Mouse (Mus musculus): ENCODE data around the gene Phrf1. TPM values are rescaled to one million over a fixed set of nuclear protein-coding genes. Genes with fewer than 3 reads are reported as not detected.

Phrf1 gene
- 6.8 and 9.2 TPM in 2 replicates for polyA plus RNA-seq (2012; rRNA removed)

DNA sequence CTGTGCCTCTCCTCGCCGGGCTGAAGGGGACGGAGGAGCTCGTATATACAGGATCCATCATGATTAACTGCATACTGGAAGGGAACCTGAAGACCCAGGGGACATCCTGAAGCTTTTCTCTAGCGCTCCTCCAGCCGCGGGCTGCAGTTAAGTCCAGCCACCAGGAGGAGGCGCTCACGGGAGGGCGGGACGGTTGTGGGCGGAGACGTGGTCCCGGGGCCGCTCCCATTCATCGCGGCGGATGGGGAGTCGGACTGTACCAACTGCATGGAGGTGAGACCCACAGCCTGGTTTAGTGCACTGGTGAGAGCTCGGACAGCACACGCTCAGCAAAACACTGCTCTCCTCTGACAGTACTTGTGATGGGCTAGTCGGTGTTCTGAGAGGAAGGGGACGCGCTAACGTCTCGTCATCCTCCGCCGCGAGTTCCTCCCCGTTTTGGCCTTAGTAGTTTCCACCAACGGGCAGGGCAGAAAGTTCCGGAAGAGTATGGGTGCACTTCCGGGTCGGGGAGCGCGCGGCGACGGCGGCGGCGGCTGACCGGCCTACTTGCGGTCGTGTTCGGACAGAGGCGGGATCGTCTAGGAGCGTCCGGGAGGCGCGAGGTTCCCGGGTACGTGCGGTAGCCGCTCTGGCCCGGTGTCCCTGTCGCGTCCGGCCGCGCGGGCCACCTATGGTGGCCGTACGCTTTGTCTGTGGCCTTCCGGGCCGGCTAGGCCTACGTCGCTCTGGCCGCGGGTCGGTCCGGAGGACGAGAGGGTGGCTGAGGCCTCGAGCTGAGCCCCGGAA is at the start of gene Phrf1:
TSS of gene Phrf1 (plus strand) at position 506 of the 789 bp plus-strand sequence.

DNA sequence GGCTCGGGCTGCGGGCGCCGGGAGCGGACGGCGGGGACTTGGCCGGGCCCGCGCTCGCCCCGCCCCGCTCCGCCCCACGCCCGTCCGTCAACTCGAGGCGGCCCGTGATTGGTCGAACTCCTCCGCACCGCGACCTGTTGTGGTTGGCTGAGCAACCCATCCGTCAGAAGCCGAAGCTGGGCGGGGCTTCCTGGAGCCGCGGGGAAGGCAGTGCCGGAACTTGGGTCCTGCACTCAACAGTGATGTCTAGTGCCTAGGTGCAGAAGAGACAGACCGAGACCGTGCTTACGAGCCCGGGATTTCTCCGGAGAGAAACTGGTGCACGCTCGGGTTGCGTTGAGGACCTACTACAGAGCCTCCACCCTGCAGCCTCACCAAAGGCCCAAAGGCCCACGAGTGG is 34.6 kb upstream of the Phrf1 start, which contains the start of the genes Hras and Lrrc56:
TSS of gene Hras (minus strand) at position 58 of the 400 bp plus-strand sequence.
TSS of gene Lrrc56 (plus strand) at position 210 of the 400 bp plus-strand sequence.

DNA sequence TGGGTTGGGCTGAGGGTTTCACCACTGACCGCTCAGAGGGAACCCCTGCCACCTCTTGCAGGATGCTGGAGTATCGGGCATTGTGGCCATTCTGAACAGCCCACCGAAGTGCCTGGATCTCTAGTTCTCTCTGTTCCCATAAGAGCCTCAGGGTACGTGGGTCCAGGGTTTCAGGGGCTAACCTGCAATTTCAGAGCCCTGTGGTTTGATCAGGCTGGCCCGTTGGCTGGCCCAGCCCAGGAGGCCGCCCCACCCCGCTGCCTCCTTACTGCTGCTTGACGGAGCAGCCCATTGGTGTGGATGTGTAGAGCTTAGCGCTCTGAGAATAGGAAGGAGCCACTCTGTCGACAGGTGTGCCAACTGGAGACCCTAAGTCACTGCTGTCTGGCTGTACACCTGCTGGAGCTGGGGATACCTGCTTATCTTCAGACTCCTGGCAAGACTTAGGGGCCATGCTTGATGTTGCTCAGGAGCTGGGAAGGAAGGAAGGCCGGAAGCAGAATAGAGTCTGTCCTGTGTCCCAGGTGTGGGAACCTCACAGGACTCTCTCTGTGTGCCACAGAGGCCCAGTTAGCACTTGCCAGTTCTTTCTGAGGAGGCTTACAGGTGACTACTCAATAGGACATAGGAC is 14.9 kb upstream of the Phrf1 start, which contains the start of gene Lmntd2:
TSS of gene Lmntd2 (minus strand) at position 476 of the 631 bp plus-strand sequence.

DNA sequence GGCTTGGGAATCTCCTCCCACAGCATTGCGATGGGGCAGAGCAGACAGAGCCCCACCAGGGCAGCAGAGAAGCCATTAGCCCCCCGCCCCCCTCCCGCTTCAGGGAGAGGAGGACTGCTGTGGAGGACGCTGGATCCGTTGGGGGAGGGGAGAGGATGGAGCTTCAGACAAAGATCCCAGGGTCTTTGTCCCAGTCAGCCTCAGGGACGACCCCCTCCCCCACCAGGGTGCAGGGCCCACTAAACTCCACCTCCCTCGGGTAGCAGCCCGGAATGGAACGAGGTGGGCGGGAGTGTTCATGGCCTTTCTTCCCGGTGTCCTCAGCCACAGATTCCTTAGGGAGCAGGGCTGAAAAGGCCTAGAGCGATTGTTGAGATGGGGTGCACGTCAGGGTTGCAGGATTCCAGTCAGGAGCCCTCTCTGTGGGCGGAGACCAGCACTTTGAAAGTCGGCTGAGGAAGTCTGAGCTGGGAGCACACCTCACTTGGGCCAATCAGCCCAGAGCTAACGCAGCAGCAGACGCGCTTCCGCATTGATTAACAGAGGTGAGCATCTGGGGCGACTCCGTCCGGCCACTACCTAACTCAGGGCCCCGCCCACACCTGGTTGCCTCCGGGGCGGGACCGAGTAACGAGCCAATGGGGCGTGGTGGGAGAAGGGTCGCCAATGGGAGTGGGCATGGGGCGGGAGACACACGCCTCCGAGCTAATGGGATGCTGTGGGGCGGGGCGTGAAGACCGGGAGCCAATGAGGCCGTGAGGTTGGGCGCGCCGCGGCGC is 13.3 kb upstream of the Phrf1 start, which contains the start of gene Rassf7:
TSS of gene Rassf7 (plus strand) at position 760 of the 779 bp plus-strand sequence.

DNA sequence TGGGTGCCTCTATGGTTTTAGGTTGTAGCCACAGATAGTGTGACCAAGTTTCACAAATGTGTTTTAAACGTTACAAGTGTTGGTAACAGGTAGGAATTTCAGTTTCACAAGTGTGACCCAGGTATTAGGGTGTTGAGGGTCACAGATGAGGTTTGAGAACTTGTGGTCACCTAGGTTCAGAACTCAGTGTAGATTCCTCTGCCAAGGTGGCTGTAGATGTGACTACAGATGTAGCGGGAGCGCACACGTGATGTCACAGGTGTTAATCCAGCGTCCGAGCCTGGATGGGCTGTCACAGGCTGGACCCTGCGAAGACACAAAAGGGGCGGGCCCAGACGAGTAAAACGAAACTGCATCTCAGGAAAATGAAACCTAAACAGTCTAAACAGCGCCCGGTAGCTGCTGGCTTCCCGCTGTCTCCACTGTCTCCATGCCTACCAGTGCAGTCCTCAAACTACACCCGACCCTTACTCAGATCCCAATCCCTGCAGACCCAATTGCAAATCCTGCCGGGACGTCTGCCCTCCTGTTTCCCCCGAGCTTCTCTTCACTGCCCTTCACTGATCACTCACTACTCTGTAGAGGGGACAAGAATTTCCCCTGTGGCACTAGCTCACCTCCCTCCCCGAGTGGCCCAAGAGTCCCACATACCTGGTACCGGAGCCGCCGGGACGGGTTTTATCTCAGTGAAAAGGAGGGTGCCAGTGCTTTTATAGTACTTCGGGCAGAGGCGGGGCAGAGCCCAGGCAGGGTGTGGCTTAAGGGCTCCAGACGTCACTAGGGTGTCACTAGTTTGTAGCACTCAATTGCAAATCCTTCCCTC is 37.4 kb downstream of the Phrf1 start, which contains the start of gene Irf7:
TSS of gene Irf7 (minus strand) at position 743 of the 823 bp plus-strand sequence.

DNA sequence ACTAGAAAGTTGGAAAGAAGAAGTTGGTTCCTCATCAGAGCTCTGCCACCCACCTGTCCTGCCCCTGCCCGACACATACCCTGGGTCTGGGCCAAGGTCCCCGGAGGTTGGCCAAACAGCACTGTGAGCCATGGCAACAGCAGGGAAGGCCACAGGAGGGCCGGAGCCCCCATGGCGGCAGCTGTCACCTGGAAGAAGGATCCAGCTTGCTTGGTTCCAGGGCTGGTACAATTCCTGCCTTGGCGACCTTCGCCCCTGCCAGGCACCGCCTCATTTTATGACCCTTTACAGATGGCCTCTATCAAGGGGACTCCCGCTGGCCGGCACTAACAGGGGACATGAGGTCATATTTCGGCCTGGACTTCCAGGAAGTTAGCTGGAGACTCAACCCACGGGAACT is 48.0 kb downstream of the Phrf1 start, which contains the start of gene Cdhr5:
TSS of gene Cdhr5 (minus strand) at position 241 of the 400 bp plus-strand sequence.

DNA sequence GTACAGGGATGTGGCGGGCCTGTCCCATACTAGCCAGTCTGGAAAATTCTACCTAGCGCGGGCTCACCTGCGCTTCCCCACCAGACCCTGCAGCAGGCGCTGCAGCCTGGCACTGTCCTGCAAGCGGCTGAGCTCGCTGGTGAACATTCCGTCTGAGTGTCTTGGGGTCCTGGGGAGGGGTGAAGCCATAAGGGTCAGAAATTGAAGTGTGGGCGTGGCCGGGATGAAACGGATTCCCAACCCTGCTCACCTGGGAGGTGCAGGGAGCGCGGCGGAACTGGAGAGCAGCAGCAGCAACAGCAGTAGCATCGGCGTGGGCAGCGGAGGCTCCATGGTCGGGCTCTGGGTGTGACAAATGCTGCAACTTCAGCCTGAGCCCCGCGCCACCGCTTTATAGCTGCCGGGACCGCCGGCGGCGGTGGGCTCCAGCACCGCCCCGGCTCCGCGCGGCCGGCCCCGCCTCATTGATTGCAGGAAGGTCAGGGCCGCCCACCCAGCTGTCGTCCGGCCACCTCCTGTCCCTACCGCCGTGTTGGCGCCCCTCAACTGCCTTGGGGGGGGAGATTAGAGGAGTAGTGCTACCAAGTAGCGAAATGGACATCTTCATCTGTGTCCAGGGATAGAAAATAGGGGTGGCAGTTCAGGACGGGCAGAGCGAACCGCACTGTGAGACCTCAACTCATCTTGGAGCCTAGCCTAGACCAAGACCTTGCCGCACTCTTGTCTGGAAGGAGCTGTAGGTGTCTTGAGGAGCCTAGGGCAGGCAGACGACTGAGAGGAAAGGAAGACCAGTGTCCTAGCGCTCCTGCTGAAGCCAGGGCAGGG is 50.4 kb downstream of the Phrf1 start, which contains the start of gene Sct:
TSS of gene Sct (minus strand) at position 368 of the 825 bp plus-strand sequence.

DNA sequence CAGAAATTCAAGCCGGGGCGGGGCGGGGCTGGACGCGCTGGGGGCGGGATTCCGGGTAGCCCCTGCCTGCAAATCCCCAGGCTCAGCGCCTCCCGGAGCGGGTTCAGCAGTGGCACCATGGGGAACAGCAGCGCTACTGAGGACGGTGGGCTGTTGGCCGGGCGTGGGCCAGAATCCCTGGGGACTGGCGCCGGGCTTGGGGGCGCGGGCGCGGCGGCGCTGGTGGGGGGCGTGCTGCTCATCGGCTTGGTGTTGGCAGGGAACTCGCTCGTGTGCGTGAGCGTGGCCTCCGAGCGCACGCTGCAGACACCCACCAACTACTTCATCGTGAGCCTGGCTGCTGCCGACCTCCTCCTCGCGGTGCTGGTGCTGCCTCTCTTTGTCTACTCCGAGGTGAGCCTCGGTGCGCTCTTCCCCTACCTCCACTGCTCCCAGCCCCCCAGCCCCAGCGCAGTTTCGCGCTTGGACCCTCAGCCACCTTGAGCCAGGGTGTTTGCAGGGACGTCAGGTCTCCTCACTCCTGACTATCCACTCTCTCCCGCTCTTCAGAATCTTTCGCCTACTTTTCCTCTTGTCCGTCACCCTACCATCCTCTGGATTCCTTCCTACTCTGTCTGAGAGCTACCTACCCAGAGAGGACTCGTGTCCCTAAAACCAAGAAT is 63.5 kb downstream of the Phrf1 start, which contains the start of gene Drd4:
TSS of gene Drd4 (plus strand) at position 86 of the 662 bp plus-strand sequence.

Other genes starting within 250 kb of the Phrf1 start
- gene Ifitm3, start 218.0 kb upstream of the Phrf1 start, polyA plus RNA-seq (2012; rRNA removed) = 164 and 239 TPM in 2 replicates
- gene Ifitm6, start 210.9 kb upstream of the Phrf1 start, polyA plus RNA-seq (2012; rRNA removed) = 193 and 325 TPM in 2 replicates
- not detected in 2 replicates for gene Gm17387, start 199.7 kb upstream of the Phrf1 start, polyA plus RNA-seq (2012; rRNA removed)
- 0.46 and 0.61 TPM in 2 replicates for gene B4galnt4, start 167.7 kb upstream of the Phrf1 start, polyA plus RNA-seq (2012; rRNA removed)
- gene Pkp3, start 150.6 kb upstream of the Phrf1 start, polyA plus RNA-seq (2012; rRNA removed) = 0.74 and 0.85 TPM in 2 replicates
- 17.1 and 19.8 TPM in 2 replicates for gene Sigirr, start 128.2 kb upstream of the Phrf1 start, polyA plus RNA-seq (2012; rRNA removed)
- gene Ano9, start 111.0 kb upstream of the Phrf1 start, polyA plus RNA-seq (2012; rRNA removed) = 7.8 and 10.3 TPM in 2 replicates
- gene Ptdss2, start 106.4 kb upstream of the Phrf1 start, polyA plus RNA-seq (2012; rRNA removed) = 41.9 and 44.3 TPM in 2 replicates
- 45.4 and 45.9 TPM in 2 replicates for gene Rnh1, start 55.9 kb upstream of the Phrf1 start, polyA plus RNA-seq (2012; rRNA removed)
- 39.5 and 41.3 TPM in 2 replicates for gene Hras, start 34.8 kb upstream of the Phrf1 start, polyA plus RNA-seq (2012; rRNA removed)
- 3.1 and 3.4 TPM in 2 replicates for gene Lrrc56, start 34.6 kb upstream of the Phrf1 start, polyA plus RNA-seq (2012; rRNA removed)
- 2.5 and 2.6 TPM in 2 replicates for gene Lmntd2, start 14.7 kb upstream of the Phrf1 start, polyA plus RNA-seq (2012; rRNA removed)
- gene Rassf7, start 12.9 kb upstream of the Phrf1 start, polyA plus RNA-seq (2012; rRNA removed) = 29.2 and 33.5 TPM in 2 replicates
- 54.2 and 82.1 TPM in 2 replicates for gene Irf7, start 37.7 kb downstream of the Phrf1 start, polyA plus RNA-seq (2012; rRNA removed)
- gene Cdhr5, start 48.0 kb downstream of the Phrf1 start, polyA plus RNA-seq (2012; rRNA removed) = 0.13 and 0.29 TPM in 2 replicates
- gene Sct, start 50.3 kb downstream of the Phrf1 start, polyA plus RNA-seq (2012; rRNA removed) = 0.12 and 0.37 TPM in 2 replicates
- gene Drd4, start 63.2 kb downstream of the Phrf1 start, polyA plus RNA-seq (2012; rRNA removed) = not detected in 2 replicates
- 5.7 and 6.8 TPM in 2 replicates for gene Deaf1, start 98.9 kb downstream of the Phrf1 start, polyA plus RNA-seq (2012; rRNA removed)
- gene Tmem80, start 99.0 kb downstream of the Phrf1 start, polyA plus RNA-seq (2012; rRNA removed) = 11.9 and 13.7 TPM in 2 replicates
- 35.8 and 50.7 TPM in 2 replicates for gene Eps8l2, start 110.1 kb downstream of the Phrf1 start, polyA plus RNA-seq (2012; rRNA removed)
- gene Taldo1, start 163.4 kb downstream of the Phrf1 start, polyA plus RNA-seq (2012; rRNA removed) = 174 and 190 TPM in 2 replicates
- 16.5 and 18.5 TPM in 2 replicates for gene Gatd1, start 185.4 kb downstream of the Phrf1 start, polyA plus RNA-seq (2012; rRNA removed)
- gene Cend1, start 200.7 kb downstream of the Phrf1 start, polyA plus RNA-seq (2012; rRNA removed) = 0.02 TPM in 2 replicates
- gene Slc25a22, start 209.1 kb downstream of the Phrf1 start, polyA plus RNA-seq (2012; rRNA removed) = 25.7 and 31.3 TPM in 2 replicates
- 7.1 and 7.3 TPM in 2 replicates for gene Pidd1, start 215.2 kb downstream of the Phrf1 start, polyA plus RNA-seq (2012; rRNA removed)
- gene Rplp2, start 218.6 kb downstream of the Phrf1 start, polyA plus RNA-seq (2012; rRNA removed) = 451 and 526 TPM in 2 replicates
- 15.9 and 16.9 TPM in 2 replicates for gene Pnpla2, start 226.4 kb downstream of the Phrf1 start, polyA plus RNA-seq (2012; rRNA removed)
- 4.1 and 4.5 TPM in 2 replicates for gene Cracr2b, start 232.3 kb downstream of the Phrf1 start, polyA plus RNA-seq (2012; rRNA removed)
- 27.6 and 30.3 TPM in 2 replicates for gene Cd151, start 238.6 kb downstream of the Phrf1 start, polyA plus RNA-seq (2012; rRNA removed)
- 14.7 and 16.5 TPM in 2 replicates for gene Polr2l, start 246.3 kb downstream of the Phrf1 start, polyA plus RNA-seq (2012; rRNA removed)
- gene Tspan4, start 246.5 kb downstream of the Phrf1 start, polyA plus RNA-seq (2012; rRNA removed) = 43.8 and 59.1 TPM in 2 replicates

Data from liver, embryonic 18 days (tissue).